Mouse (Mus musculus) intestine, embryonic 16.5 days (tissue): ENCODE results near the gene Tmem205. TPM values are rescaled to one million over a fixed set of nuclear protein-coding genes. Genes with fewer than 3 reads are reported as not detected.

Experiments used
- ATAC-seq: fragments of 200-750 bp; cut with Nextera tagmentation; 2 replicates; pipeline ENCODE4 v1.8.0; 2017; ENCODE audit warnings: moderate TSS enrichment, moderate library complexity
- H3K27ac ChIP-seq: fragments of 300-500 bp; sonication (generic); 2 replicates; pipeline ENCODE4 v1.5.1; 2014; ENCODE audit warnings: mild to moderate bottlenecking, low read length
- H3K27me3 ChIP-seq: fragments of 300-500 bp; sonication (generic); replicated peaks from 2 replicates; pipeline ENCODE4 v1.6.1; 2014; ENCODE audit warnings: low read length, control low read depth, mixed read lengths; ENCODE audit not compliant: control insufficient read depth, insufficient read depth
- H3K36me3 ChIP-seq: fragments of 300-500 bp; sonication (generic); 2 replicates; pipeline ENCODE4 v1.6.1; 2014; ENCODE audit warnings: low read length, control low read depth; ENCODE audit not compliant: control insufficient read depth, insufficient read depth
- H3K4me1 ChIP-seq: fragments of 300-500 bp; sonication (generic); 2 replicates; pipeline ENCODE4 v1.6.1; 2014; ENCODE audit warnings: low read length, control low read depth, mixed read lengths; ENCODE audit not compliant: control insufficient read depth, insufficient read depth
- H3K4me2 ChIP-seq: fragments of 300-500 bp; sonication (generic); 2 replicates; pipeline ENCODE4 v1.6.1; 2014; ENCODE audit warnings: low read depth, low read length, control low read depth
- H3K4me3 ChIP-seq: fragments of 300-500 bp; sonication (generic); 2 replicates; pipeline ENCODE4 v1.5.1; 2014; ENCODE audit warnings: mild to moderate bottlenecking, low read length
- H3K9ac ChIP-seq: fragments of 300-500 bp; sonication (generic); 2 replicates; pipeline ENCODE4 v1.6.1; 2014; ENCODE audit warnings: low read depth, low read length
- H3K9me3 ChIP-seq: fragments of 300-500 bp; sonication (generic); 2 replicates; pipeline ENCODE4 v1.6.1; 2016; ENCODE audit warnings: low read length, control low read depth; ENCODE audit not compliant: control insufficient read depth
- WGBS: fragments of 180-500 bp; shearing (Covaris S2); extraction: QIAGEN DNeasy Blood & Tissue Kit; methylation state at CpG from one replicate; pipeline ENCODE4 v1.1.7; 2014; 5-methylcytosine and 5-hydroxymethylcytosine counted together
- polyA plus RNA-seq: library from polyadenylated mRNA; unstranded; fragments of >200 nt; fragmentation: Nextera tagmentation; extraction: Ambion mirVana; gene quantifications from 2 replicates; pipeline ENCODE4 v1.2.1, GENCODE M21; 2015

The Tmem205 gene
- polyA plus RNA-seq, 1 experiment from 2014 or later: 97.0 TPM

DNA sequence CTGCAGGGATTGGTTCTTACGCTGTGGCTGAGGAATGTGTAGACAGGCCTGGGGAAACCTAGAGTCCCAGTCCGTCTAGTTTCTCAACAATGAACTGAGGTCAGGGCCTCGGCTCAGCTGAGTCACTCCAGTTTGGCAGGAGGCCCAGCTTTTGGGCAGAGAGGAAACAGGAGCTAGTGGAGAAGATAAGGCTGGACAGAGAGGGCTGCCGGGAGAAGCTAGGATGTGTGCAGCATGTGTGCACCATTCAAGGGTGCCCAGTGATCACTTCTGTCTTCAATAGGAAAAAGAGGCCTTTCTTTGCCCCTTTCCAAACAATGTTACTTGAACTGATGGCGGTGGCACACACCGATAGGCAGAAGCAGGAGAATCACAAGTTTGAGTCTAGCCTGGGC is 3.3 kb downstream of the Tmem205 start:
- Histone ChIP-seq H3K27me3 (no peaks in the 10 kb centered on the region), H3K4me3 (no peak overlapping the region), H3K4me2 (no peak overlapping the region), H3K4me1 (peaks cover 8% of the 10 kb centered on the region), H3K36me3 (peaks cover 3% of the 10 kb centered on the region; the same call in 1 of the 2 replicates), H3K9me3 (no peaks in the 10 kb centered on the region), H3K27ac (no peak overlapping the region), H3K9ac (0 out of 2 replicates have a peak overlapping the region, but pooled peaks have one; percentile 8)
- ATAC-seq: peak; percentile 36
- WGBS: 52% methylated on average over 6 of the region's 6 CpGs

GRCm38 (mm10) chr9:21923490-21924098 is 3.8 kb downstream of the Tmem205 start:
- WGBS: 52% methylated on average over 3 of the region's 3 CpGs
- H3K27ac ChIP-seq: no peak overlapping the region

GRCm38 (mm10) chr9:21923036-21923435 is 4.3 kb downstream of the Tmem205 start:
- no peak overlapping the region for H3K27ac ChIP-seq
- WGBS: 94% methylated on average over 4 of the region's 4 CpGs
- no peak for ATAC-seq

More at GRCm38 (mm10) chr9:21923490-21924098, 3.8 kb downstream of the Tmem205 start:
- Histone ChIP-seq H3K36me3 (peaks cover 3% of the 10 kb centered on the region; the same call in 1 of the 2 replicates), H3K4me1 (peaks cover 8% of the 10 kb centered on the region), H3K4me2 (no peak overlapping the region), H3K4me3 (no peak overlapping the region), H3K9ac (0 out of 2 replicates have a peak overlapping the region, but pooled peaks have one; percentile 8), H3K27me3 (no peaks in the 10 kb centered on the region), H3K9me3 (no peaks in the 10 kb centered on the region)
- no peak for ATAC-seq

DNA sequence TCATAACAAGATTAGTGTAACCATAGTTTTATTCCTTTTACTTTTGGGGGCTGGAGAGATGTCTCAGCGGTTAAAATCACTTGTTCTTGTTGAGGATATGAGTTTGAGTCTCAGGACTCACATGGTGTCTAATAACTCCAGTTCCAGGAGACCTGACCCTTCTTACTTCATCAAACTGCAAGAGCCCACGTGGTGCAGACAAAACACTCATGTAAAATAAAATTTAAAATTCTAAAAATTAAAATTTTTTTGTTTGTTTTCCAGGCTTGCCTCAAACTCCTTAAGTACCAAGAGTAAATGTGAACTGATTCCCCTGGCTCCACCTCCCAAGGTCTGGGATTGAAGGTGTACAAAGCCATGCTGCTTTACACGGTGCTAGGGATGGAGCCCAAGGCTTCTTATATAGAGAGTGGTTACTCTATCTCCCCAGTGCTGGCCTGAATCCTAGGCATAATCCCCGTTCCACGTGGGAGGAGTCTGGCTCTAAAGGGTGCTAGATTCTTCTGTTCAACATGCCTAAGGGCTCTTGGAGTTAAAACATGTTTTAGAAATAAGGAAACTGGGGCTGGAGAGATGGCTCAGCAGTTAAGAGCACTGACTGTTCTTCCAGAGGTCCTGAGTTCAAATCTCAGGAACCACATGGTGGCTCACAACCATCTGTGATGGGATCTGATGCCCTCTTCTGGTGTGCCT is 8.5 kb downstream of the Tmem205 start:
- no peaks in the 10 kb centered on the region for H3K9me3 ChIP-seq
- H3K36me3 ChIP-seq: no peaks in the 10 kb centered on the region
- no peak for ATAC-seq
- H3K4me3 ChIP-seq: peak overlapping the region; percentile 81
- no peaks in the 10 kb centered on the region for H3K27me3 ChIP-seq
- peaks cover 9% of the 10 kb centered on the region; the same call in 1 of the 2 replicates for H3K4me1 ChIP-seq
- no peak overlapping the region for H3K27ac ChIP-seq
- peak overlapping the region; percentile 97 for H3K4me2 ChIP-seq
- WGBS: 20% methylated on average over 5 of the region's 5 CpGs
- no peak overlapping the region for H3K9ac ChIP-seq

More at GRCm38 (mm10) chr9:21923036-21923435, 4.3 kb downstream of the Tmem205 start:
- Histone ChIP-seq H3K4me3 (no peak overlapping the region), H3K4me1 (peaks cover 8% of the 10 kb centered on the region), H3K27me3 (no peaks in the 10 kb centered on the region), H3K9ac (no peak overlapping the region), H3K9me3 (no peaks in the 10 kb centered on the region), H3K4me2 (no peak overlapping the region), H3K36me3 (peaks cover 3% of the 10 kb centered on the region; the same call in 1 of the 2 replicates)

GRCm38 (mm10) chr9:21918035-21918592 is 9.2 kb downstream of the Tmem205 start, which contains the start of gene Rab3d:
Gene Rab3d (minus strand): TSS chr9:21918192.
- peaks cover 9% of the 10 kb centered on the region; the same call in 1 of the 2 replicates for H3K4me1 ChIP-seq
- no peaks in the 10 kb centered on the region for H3K36me3 ChIP-seq
- H3K4me3 ChIP-seq: peak within 1 kb of the TSS; percentile 81
- ATAC-seq: peak; percentile 95
- H3K27ac ChIP-seq: peak within 1 kb of the TSS; percentile 77
- under 1% methylated on average over 35 of the region's 36 CpGs for WGBS
- no peaks in the 10 kb centered on the region for H3K27me3 ChIP-seq
- H3K9me3 ChIP-seq: no peaks in the 10 kb centered on the region
- H3K9ac ChIP-seq: peak within 1 kb of the TSS; percentile 81
- H3K4me2 ChIP-seq: peak within 1 kb of the TSS; percentile 97

GRCm38 (mm10) chr9:21917493-21918034 is 9.8 kb downstream of the Tmem205 start:
- 0 out of 2 replicates have a peak, but pooled peaks cover 2% of the 10 kb centered on the region for H3K36me3 ChIP-seq
- H3K9me3 ChIP-seq: no peaks in the 10 kb centered on the region
- WGBS: 2% methylated on average over 35 of the region's 35 CpGs
- H3K27ac ChIP-seq: peak overlapping the region; percentile 77
- H3K4me1 ChIP-seq: peaks cover 9% of the 10 kb centered on the region; the same call in 1 of the 2 replicates
- H3K4me2 ChIP-seq: peak overlapping the region; percentile 97
- peak; percentile 58 for ATAC-seq
- H3K4me3 ChIP-seq: peak overlapping the region; percentile 81
- no peaks in the 10 kb centered on the region for H3K27me3 ChIP-seq
- peak overlapping the region; percentile 81 for H3K9ac ChIP-seq

- Histone ChIP-seq H3K9me3 (no peaks in the 10 kb centered on the region), H3K4me3 (peak overlapping the region; percentile 81), H3K36me3 (0 out of 2 replicates have a peak, but pooled peaks cover 2% of the 10 kb centered on the region), H3K4me1 (peaks cover 9% of the 10 kb centered on the region; the same call in 1 of the 2 replicates), H3K27ac (peak overlapping the region; percentile 77), H3K9ac (peak overlapping the region; percentile 81), H3K27me3 (no peaks in the 10 kb centered on the region), H3K4me2 (peak overlapping the region; percentile 97)
- ATAC-seq: peak; percentile 51
- WGBS: 45% methylated on average over 3 of the region's 3 CpGs
Observed at GRCm38 (mm10) chr9:21916851-21917492, 10.4 kb downstream of the Tmem205 start.

DNA sequence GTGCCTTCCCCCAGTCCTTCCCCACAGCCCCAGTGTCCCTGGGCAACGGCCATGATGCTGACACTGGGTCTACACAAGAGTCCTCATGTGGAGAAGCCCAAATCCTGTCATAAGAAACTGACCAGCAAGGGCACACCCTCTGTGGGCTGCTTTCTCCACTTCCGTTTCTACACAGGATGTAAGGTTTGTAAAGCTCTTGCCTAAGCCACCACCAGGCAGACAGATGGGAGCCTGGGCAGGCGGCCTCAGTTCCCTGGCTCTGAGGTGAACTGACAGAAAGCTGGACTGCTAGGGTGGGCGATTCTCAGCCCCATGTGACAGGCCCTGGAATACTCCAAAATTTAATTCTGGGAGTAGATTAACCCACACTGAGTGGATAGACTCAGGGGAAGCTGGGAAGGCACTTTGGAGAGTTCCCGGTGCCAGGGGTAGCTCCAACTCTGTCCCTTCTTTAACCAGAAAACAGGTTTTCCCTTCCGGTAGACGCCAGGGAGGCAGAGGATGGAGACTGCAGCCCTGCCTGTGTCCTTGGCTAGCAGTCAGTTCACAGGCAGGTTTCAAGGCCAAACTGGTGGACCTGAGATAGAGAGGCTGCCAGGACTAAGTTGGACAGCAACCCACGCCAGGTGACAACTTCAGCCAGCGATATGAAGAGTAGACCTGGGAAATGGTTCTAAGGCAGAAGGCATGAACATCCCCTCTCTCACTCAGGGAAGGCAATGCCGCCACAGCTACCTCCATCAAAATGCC is 17.7 kb downstream of the Tmem205 start:
- no peaks in the 10 kb centered on the region for H3K4me1 ChIP-seq
- no peaks in the 10 kb centered on the region for H3K27me3 ChIP-seq
- no peak overlapping the region for H3K9ac ChIP-seq
- H3K27ac ChIP-seq: no peak overlapping the region
- H3K4me2 ChIP-seq: no peak overlapping the region
- H3K36me3 ChIP-seq: 0 out of 2 replicates have a peak, but pooled peaks cover 2% of the 10 kb centered on the region
- 78% methylated on average over 10 of the region's 10 CpGs for WGBS
- no peaks in the 10 kb centered on the region for H3K9me3 ChIP-seq
- no peak for ATAC-seq
- H3K4me3 ChIP-seq: no peak overlapping the region
